Mouse (Mus musculus) olfactory bulb, adult 2 months (tissue): ENCODE results near the gene Samd4b.

Source experiments
- CTCF ChIP-seq: fragments of 200-500 bp; IDR thresholded peaks from 2 replicates; pipeline ENCODE4 v1.5.1; 2012; ENCODE audit warnings: low read depth, mild to moderate bottlenecking, low read length, moderate library complexity; ENCODE audit not compliant: insufficient read depth
- POLR2A ChIP-seq: fragments of 200-500 bp; IDR thresholded peaks from 2 replicates; pipeline ENCODE4 v1.6.1; 2012; ENCODE audit warnings: mild to moderate bottlenecking, low read depth, low read length, moderate library complexity; ENCODE audit not compliant: insufficient read depth

DNA sequence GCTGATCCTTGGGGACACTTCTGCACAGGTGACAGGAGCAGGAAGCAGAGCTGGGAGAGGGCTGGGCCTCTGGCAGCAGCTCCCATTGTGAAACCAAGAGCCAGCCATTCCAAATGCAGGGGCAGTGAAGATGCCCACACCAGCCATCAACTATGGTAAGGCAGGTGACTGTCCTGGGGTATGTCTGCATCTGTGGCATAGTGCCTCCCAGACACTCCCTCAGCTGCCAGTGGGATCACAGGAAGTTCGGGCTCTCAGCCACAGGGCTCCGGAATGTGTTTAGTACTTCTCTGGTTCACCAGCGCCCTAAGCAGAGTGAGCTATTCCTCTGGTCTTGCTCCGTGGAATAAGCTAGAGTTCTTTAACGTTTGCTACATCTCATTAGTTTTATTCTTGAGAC is 40.9 kb downstream of the Samd4b start:
- TF ChIP-seq POLR2A = no peak
- no peak for TF ChIP-seq CTCF
